Mouse (Mus musculus) limb, embryonic 13.5 days (tissue): ENCODE measurements around the gene Wnk1. TPM values are rescaled to one million over a fixed set of nuclear protein-coding genes. Genes with fewer than 3 reads are reported as not detected.

Source experiments
- ATAC-seq: fragments of 200-750 bp; cut with Nextera tagmentation; 2 replicates; pipeline ENCODE4 v1.8.0; 2017; ENCODE audit warnings: low read depth, moderate number of reproducible peaks, moderate TSS enrichment; ENCODE audit not compliant: low FRiP score
- H3K27ac ChIP-seq: fragments of 300-500 bp; sonication (generic); 2 replicates; pipeline ENCODE4 v1.5.1; 2015; ENCODE audit warnings: inconsistent platforms, mild to moderate bottlenecking, moderate library complexity
- H3K27me3 ChIP-seq: fragments of 300-500 bp; sonication (generic); 2 replicates; pipeline ENCODE4 v1.6.1; 2015; ENCODE audit warnings: mild to moderate bottlenecking, inconsistent platforms
- H3K36me3 ChIP-seq: fragments of 300-500 bp; sonication (generic); 2 replicates; pipeline ENCODE4 v1.6.1; 2015; ENCODE audit warnings: inconsistent platforms, mild to moderate bottlenecking, moderate library complexity
- H3K4me1 ChIP-seq: fragments of 300-500 bp; sonication (generic); 2 replicates; pipeline ENCODE4 v1.6.1; 2015; ENCODE audit warnings: inconsistent platforms
- H3K4me2 ChIP-seq: fragments of 300-500 bp; sonication (generic); replicated peaks from 2 replicates; pipeline ENCODE4 v1.6.1; 2015; ENCODE audit warnings: inconsistent platforms, mild to moderate bottlenecking, moderate library complexity
- H3K4me3 ChIP-seq: fragments of 300-500 bp; sonication (generic); 2 replicates; pipeline ENCODE4 v1.5.1; 2015; ENCODE audit warnings: moderate library complexity, mild to moderate bottlenecking, inconsistent platforms
- H3K9ac ChIP-seq: fragments of 300-500 bp; sonication (generic); 2 replicates; pipeline ENCODE4 v1.6.1; 2015; ENCODE audit warnings: mild to moderate bottlenecking, inconsistent platforms
- H3K9me3 ChIP-seq: fragments of 300-500 bp; sonication (generic); 2 replicates; pipeline ENCODE4 v1.6.1; 2016; ENCODE audit warnings: inconsistent platforms
- WGBS: fragments of 180-500 bp; shearing (Covaris S2); methylation state at CpG from one replicate; pipeline ENCODE4 v1.1.7; 2015; 5-methylcytosine and 5-hydroxymethylcytosine counted together
- polyA plus RNA-seq: library from polyadenylated mRNA; unstranded; fragments of >200 nt; fragmentation: Nextera tagmentation; extraction: Ambion mirVana; gene quantifications from 2 replicates; pipeline ENCODE4 v1.2.1, GENCODE M21; 2015

The Wnk1 gene
- polyA plus RNA-seq, 1 experiment from 2014 or later = 68.9 TPM

DNA sequence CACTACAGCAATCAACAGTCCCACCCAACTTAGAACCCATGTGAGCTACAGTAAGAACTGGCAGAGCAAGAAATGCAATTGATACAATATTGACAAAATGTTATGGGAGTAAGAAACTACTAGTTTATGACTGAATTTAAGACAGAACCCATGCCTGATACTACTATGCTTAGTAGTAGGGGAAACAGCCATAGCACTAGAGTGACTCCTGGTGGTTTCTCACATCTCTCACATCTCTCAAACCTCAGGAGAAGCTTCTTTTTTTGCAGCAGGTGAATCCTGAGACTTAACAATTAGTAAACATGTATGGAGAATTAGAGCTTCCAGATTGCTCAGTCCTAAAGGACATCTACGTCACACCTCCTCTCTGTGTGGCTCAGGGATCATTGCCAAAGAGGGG, 42.0 kb downstream of the Wnk1 start:
- Histone ChIP-seq H3K9me3 (no peaks in the 10 kb centered on the region), H3K27ac (no peak overlapping the region), H3K27me3 (no peaks in the 10 kb centered on the region), H3K4me1 (no peaks in the 10 kb centered on the region), H3K4me2 (no peak overlapping the region), H3K4me3 (no peak overlapping the region), H3K36me3 (peaks cover 18% of the 10 kb centered on the region), H3K9ac (no peak overlapping the region)
- 74% methylated on average over 1 of the region's 1 CpGs for WGBS
- no peak for ATAC-seq

DNA sequence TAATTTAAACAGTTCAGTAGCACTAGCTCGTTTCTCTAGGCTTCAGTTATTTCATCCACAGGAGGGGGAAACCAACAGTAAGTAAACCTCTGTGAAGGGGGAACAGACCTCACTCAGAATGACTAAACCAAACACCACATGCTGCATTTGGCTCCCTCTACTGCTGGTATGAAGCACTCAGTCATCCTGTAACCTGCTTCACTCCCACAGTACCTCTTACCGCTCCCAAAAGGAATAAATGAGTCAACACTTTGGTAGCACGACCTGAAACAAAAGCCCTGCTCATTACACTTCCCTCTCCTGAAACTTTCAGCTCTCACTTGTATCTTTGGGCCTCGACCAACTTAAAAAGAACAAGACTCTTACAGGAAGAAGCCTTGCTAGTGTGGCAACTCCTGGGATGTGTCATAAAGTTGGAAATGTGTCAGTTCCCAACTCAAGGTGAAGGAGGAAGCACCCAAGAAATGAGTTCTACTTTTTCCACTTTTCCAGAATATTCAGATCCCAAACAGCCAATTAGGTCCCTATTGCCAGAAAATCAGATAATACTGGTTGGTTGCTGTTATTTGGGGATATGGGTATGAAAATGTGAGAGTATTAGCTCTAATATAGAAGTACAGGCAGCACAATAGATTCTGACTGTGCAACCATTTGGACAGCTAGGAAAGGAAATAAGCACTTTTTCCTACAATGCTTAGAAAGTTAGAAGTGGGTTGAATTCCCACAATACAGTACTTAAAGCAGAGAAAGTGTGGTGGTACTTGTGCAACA, 114.1 kb downstream of the Wnk1 start:
- H3K4me3 ChIP-seq = no peak overlapping the region
- no peaks in the 10 kb centered on the region for H3K9me3 ChIP-seq
- peak; percentile 61; the same call in 1 of the 2 replicates for ATAC-seq
- no peak overlapping the region for H3K9ac ChIP-seq
- H3K4me1 ChIP-seq = no peaks in the 10 kb centered on the region
- no peaks in the 10 kb centered on the region for H3K27me3 ChIP-seq
- H3K27ac ChIP-seq = no peak overlapping the region
- H3K4me2 ChIP-seq = no peak overlapping the region
- WGBS = 47% methylated on average over 4 of the region's 4 CpGs
- peaks cover 92% of the 10 kb centered on the region for H3K36me3 ChIP-seq

DNA sequence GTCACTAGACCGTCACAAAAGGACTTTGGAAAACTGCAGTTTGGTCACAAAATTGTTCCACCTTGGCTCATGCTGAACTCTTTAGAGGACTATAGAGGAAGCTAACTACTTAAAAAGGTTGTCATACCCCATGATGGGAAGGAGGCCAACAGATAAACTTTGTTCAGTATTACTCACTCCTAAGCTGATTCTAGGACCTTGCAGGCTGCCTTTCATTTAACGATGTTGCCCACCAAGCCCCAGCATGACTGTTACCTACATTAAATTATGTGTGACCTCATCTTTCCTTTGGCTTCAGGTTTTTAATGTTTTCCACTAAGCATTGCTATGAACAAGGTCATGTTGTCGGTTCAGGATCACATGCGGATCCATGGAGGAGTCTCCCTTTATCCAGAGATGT, 115.9 kb downstream of the Wnk1 start:
- ATAC-seq = no peak
- no peak overlapping the region for H3K4me3 ChIP-seq
- no peaks in the 10 kb centered on the region for H3K9me3 ChIP-seq
- WGBS = 90% methylated on average over 4 of the region's 4 CpGs
- H3K36me3 ChIP-seq = peaks cover 90% of the 10 kb centered on the region
- no peak overlapping the region for H3K27ac ChIP-seq
- no peak overlapping the region for H3K4me2 ChIP-seq
- no peak overlapping the region for H3K9ac ChIP-seq
- H3K4me1 ChIP-seq = no peaks in the 10 kb centered on the region
- H3K27me3 ChIP-seq = no peaks in the 10 kb centered on the region

DNA sequence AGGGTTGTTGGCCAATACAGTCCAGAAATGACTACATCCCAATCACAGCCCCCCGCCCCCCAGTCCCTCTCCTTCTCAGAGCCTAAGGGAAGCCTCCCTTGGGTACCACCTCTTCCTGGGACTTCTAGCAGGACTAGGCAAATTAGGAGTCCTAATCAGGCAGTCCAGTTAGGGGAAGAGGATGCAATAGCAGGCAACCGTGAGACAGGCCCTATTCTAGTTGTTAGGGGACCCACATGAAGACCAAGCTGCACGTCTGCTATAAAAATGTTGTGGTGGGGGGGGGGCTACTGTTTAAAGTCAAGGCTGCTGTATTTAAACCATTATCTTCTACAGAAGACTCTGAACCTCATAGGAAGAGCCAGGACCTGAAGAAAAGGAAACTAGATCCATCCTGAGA, 116.3 kb downstream of the Wnk1 start:
- H3K27ac ChIP-seq = no peak overlapping the region
- H3K27me3 ChIP-seq = no peaks in the 10 kb centered on the region
- no peaks in the 10 kb centered on the region for H3K4me1 ChIP-seq
- no peaks in the 10 kb centered on the region for H3K9me3 ChIP-seq
- no peak overlapping the region for H3K9ac ChIP-seq
- 82% methylated on average over 3 of the region's 3 CpGs for WGBS
- H3K36me3 ChIP-seq = peaks cover 89% of the 10 kb centered on the region
- no peak overlapping the region for H3K4me2 ChIP-seq
- H3K4me3 ChIP-seq = no peak overlapping the region
- no peak for ATAC-seq

DNA sequence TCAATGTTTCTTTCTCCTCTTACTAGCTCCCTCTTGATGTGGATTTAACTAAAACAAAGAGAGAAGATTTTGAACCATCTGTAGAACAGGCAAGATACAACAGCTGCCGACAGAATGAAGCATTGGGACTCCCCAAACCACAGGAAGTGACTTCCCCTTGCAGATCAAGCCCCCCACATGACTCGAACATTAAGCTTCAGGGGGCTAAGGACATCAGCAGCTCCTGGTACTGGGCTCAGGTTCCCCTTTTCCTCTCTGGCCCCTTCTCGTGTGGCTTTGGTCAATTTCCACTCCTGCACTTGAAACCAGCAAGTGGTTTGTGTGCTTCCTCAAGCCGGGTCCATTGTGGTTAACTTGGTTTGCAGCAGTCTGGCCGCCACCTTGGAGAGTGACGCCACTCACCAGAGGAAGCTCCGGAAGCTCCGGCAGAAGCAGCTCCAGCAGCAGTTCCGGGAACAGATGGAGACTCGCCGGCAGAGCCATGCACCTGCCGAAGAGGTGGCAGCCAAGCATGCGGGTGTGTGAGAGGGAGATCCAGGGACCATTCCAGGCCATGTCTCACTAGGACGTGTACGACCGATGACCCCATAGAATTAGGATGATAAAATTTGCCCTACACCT, 119.8 kb downstream of the Wnk1 start:
- no peak overlapping the region for H3K4me3 ChIP-seq
- H3K27ac ChIP-seq = no peak overlapping the region
- no peaks in the 10 kb centered on the region for H3K9me3 ChIP-seq
- 89% methylated on average over 16 of the region's 16 CpGs for WGBS
- no peaks in the 10 kb centered on the region for H3K27me3 ChIP-seq
- no peak overlapping the region for H3K9ac ChIP-seq
- no peak for ATAC-seq
- H3K4me1 ChIP-seq = no peaks in the 10 kb centered on the region
- no peak overlapping the region for H3K4me2 ChIP-seq
- peaks cover 86% of the 10 kb centered on the region for H3K36me3 ChIP-seq

DNA sequence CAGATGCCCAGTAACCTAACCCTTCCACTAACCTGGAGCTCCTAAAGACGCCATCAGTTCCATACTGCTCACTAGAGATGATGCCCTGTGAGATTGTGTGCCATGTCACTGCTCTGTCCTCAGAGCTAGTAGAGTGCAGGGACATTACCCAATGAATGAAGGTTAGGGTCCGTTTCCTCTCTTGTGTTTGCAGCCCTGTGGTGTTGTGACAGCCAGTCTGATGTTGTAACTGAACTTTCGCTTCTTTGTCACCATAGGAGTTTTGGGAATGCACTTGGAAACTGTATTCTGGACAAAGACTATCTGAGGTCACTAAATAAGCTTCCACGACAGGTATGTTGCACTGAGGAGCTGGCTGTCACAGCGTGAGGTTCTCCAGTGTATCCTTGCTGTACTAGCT, 122.8 kb downstream of the Wnk1 start:
- Histone ChIP-seq H3K4me1 (no peaks in the 10 kb centered on the region), H3K27me3 (no peaks in the 10 kb centered on the region), H3K9ac (no peak overlapping the region), H3K4me3 (no peak overlapping the region), H3K4me2 (no peak overlapping the region), H3K27ac (no peak overlapping the region), H3K9me3 (no peaks in the 10 kb centered on the region), H3K36me3 (peaks cover 87% of the 10 kb centered on the region)
- ATAC-seq = no peak
- 91% methylated on average over 5 of the region's 5 CpGs for WGBS

DNA sequence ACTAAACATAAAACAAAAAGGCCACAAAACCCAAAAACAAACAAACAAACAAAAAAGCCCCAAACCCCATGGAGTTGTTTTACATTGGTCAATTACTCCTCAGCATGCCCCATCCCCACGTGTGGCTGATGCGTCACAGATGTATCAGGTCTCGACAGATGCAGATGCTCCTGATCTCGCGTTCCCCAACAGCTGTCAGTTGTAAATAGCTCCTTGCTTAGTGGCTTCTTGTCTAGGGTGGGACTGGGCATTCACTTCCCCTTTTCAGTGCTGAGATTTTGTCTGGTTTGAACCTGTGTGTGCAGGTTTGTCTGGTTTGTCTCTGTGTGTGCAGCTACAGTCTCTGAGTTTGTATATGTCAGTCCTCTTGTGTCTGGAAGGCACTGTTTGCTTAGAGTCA, 126.4 kb downstream of the Wnk1 start:
- peaks cover 54% of the 10 kb centered on the region for H3K36me3 ChIP-seq

DNA sequence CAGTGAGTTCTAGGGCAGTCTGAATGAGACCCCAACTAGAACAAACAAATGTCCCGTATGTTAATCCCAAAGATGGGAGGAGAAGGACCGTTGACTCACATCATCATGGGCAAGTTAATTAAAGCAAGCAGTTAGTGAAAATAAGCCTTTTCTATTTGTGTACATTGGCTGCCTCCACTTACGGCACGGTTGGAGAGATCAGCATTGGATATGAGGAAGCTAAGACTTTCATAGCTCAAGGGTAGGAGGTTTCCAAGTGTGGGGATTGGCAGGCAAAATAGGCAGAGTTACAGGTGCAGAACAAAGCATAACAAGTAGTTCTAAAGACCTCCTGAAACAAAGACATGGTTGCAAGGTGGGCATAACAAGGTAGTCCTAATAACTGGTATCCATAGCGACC, 133.0 kb downstream of the Wnk1 start:
- Histone ChIP-seq H3K9ac (no peak overlapping the region), H3K4me2 (no peak overlapping the region), H3K36me3 (peaks cover 11% of the 10 kb centered on the region; the same call in 1 of the 2 replicates), H3K27me3 (no peaks in the 10 kb centered on the region), H3K4me1 (peaks cover 7% of the 10 kb centered on the region), H3K27ac (no peak overlapping the region), H3K4me3 (no peak overlapping the region), H3K9me3 (no peaks in the 10 kb centered on the region)
- 92% methylated on average over 5 of the region's 5 CpGs for WGBS
- no peak for ATAC-seq

More for the DNA sequence above, 126.4 kb downstream of the Wnk1 start:
- no peak overlapping the region for H3K27ac ChIP-seq
- H3K9ac ChIP-seq = no peak overlapping the region
- no peak overlapping the region for H3K4me3 ChIP-seq
- ATAC-seq = no peak
- no peaks in the 10 kb centered on the region for H3K4me1 ChIP-seq
- H3K4me2 ChIP-seq = no peak overlapping the region
- 61% methylated on average over 5 of the region's 5 CpGs for WGBS
- no peaks in the 10 kb centered on the region for H3K9me3 ChIP-seq
- no peaks in the 10 kb centered on the region for H3K27me3 ChIP-seq

DNA sequence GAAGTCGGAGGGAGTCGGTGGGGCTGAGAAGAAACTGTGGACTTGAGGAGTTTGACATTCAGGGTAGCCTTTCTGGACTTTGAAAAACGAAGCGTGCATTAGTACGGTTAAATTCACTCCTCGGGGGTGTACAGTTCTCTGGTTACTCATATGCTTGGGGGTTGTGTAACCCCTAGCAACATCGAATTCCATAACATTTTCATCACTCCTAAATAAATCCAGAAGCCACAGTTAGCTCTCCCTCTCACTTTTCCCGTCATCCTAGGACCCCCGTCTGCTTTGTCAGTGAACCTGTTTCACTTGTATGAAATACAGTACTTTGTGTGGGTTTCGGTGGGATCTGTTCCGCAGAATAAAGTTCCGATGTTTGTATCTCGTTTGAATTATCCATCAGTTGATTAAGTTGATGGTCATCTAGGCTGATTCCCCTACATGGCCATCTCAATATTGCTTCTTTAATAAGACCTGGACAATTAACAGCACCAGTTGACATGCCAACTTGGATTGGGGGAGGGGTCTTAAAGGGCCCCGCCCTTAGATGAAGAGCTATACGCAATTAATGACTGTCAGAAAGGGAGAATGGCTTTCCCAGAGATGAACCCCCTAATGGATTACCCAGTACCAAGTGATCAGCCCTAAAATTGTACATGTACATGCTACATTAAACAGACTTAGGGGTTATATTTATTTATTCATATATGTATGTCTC, 135.2 kb downstream of the Wnk1 start:
- peaks cover 11% of the 10 kb centered on the region; the same call in 1 of the 2 replicates for H3K36me3 ChIP-seq
- H3K9ac ChIP-seq = peak overlapping the region; percentile 96
- H3K27me3 ChIP-seq = no peaks in the 10 kb centered on the region
- peak overlapping the region; percentile 81 for H3K4me2 ChIP-seq
- H3K4me3 ChIP-seq = peak overlapping the region; percentile 94
- WGBS = 21% methylated on average over 15 of the region's 15 CpGs
- ATAC-seq = no peak
- H3K4me1 ChIP-seq = peaks cover 7% of the 10 kb centered on the region
- no peaks in the 10 kb centered on the region for H3K9me3 ChIP-seq
- H3K27ac ChIP-seq = peak overlapping the region; percentile 96; the same call in 1 of the 2 replicates

DNA sequence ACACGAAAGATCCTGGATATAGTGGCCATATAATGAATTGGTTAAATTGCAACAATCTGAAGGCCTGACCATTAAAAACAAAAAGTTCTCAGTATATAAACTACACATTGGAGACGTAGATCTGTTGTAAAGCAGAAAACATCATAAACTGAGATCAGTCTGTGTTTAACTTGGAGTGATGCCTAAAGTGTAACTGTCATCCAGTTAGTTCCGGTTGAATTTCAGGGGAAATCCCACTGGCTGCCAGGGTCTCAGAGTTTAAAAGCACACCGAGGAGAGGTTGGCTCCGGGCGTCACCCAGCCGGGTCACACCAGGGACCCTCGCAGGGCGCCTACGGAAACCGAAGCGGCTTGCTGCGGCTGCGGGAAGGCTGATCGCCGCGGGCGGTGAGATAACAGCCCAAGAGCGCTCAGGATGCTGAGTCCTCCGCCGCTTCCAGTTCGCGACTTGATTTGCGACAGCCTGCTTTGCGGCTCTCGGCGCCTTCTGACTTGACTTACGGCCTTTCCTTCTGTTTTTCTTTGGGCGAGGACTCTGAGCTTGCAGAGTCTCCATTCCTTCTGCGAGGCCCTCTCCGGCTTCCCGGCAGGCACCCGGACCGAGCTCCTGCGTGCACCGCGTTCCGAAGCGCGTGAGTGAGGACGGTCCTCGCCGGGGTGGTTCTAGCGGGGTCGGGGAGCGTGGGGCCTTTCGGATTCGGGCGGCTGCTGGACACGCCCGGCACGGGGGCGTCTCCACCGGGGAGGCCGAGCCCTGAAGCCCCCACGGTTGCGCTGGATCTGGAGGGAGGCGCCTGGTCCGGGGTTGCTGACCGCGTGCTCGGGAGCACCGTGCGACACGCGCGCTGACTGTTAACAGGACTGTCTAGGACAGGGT, 136.0 kb downstream of the Wnk1 start, which contains the start of gene Rad52:
Gene Rad52 (plus strand): TSS at position 495 of the 877 bp plus-strand sequence.
- peak within 1 kb of the TSS; percentile 94 for H3K4me3 ChIP-seq
- H3K9ac ChIP-seq = peak within 1 kb of the TSS; percentile 96
- H3K36me3 ChIP-seq = peaks cover 11% of the 10 kb centered on the region; the same call in 1 of the 2 replicates
- H3K4me2 ChIP-seq = peak within 1 kb of the TSS; percentile 81
- whole genome bisulfite sequencing = under 1% methylated on average over 67 of the region's 67 CpGs
- no peaks in the 10 kb centered on the region for H3K27me3 ChIP-seq
- peak; percentile 88 for ATAC-seq
- H3K27ac ChIP-seq = peak within 1 kb of the TSS; percentile 96
- peaks cover 7% of the 10 kb centered on the region for H3K4me1 ChIP-seq
- no peaks in the 10 kb centered on the region for H3K9me3 ChIP-seq

DNA sequence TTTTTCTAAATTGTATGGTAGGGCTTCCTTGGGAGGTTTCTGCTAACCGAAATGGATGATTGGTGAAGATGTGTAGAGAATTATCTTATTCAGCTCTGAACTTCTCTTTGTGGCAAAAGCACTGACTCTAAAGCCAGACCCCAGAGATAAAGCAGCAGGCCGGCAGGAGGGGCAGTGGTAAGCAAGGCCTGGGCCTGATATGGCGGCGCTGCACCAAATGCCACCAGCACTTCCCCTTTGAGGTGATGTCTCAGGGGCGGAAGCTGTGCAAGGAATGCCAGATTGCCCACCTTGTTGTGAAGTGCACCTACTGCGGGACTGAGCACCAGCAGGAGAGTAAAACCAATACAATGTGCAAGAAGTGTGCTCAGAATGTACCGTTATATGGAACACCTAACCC, 145.8 kb downstream of the Wnk1 start:
- no peaks in the 10 kb centered on the region for H3K4me1 ChIP-seq
- 76% methylated on average over 7 of the region's 7 CpGs for WGBS
- no peaks in the 10 kb centered on the region for H3K9me3 ChIP-seq
- no peak overlapping the region for H3K4me2 ChIP-seq
- no peaks in the 10 kb centered on the region for H3K27me3 ChIP-seq
- H3K27ac ChIP-seq = no peak overlapping the region
- H3K4me3 ChIP-seq = no peak overlapping the region
- no peaks in the 10 kb centered on the region for H3K36me3 ChIP-seq
- no peak overlapping the region for H3K9ac ChIP-seq
- no peak for ATAC-seq
